Mouse (Mus musculus): Measurements from ENCODE around the gene Relt. TPM values are rescaled to one million over a fixed set of nuclear protein-coding genes. Genes with fewer than 3 reads are reported as not detected.

The Relt gene
- polyA plus RNA-seq, 1 experiment from 2014 or later, result 3.5 TPM

DNA sequence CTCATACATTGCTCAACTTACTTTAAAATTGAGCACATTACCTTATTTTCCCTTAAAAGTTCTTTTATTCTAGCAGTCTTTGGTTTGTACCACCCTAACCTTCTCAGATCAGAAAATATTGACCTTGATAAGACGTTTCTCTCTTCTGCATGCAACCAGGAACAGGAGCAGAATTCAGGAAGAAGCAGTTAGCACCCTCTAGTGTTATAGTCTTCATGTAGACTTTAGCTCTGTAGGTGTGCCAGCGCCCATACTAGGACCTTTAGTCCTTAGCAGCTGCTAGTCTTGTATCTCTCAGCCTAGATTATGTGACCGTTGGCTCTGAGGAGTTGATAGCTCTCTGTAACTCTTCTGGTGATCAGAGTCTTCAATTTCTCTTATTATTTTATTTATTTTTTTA lies 64.4 kb downstream of the Relt start:
- Histone ChIP-seq H3K9me3 (no peaks in the 10 kb centered on the region), H3K36me3 (no peaks in the 10 kb centered on the region), H3K4me1 (replicated peaks) (no peaks in the 10 kb centered on the region), H3K27me3 (no peaks in the 10 kb centered on the region), H3K4me3 (replicated peaks) (no peak overlapping the region), H3K27ac (no peak overlapping the region), H3K4me2 (no peak overlapping the region), H3K9ac (replicated peaks) (no peak overlapping the region)
- no peak for ATAC-seq (ENCODE audit: insufficient number of reproducible peaks, insufficient read depth, low FRiP score, low TSS enrichment, low read depth)
- WGBS, result 67% methylated on average over 3 of the region's 3 CpGs

Small RNA genes within 50 kb of the gene (microRNA-seq; reads per million reads assigned to microRNA genes)
- 124 reads per million, percentile 54 among the genes with 10 or more reads in this experiment for gene Mir3102

Other genes with a start within 250 kb of the Relt start
- gene Plekhb1, start 201.0 kb downstream of the Relt start, polyA plus RNA-seq (2016; fragmentation: Nextera tagmentation; extraction: Ambion mirVana), result 1.4 and 2.6 TPM in 2 replicates
- 42.7 and 54.1 TPM in 2 replicates for gene Fam168a, start 156.8 kb downstream of the Relt start, polyA plus RNA-seq (2016; fragmentation: Nextera tagmentation; extraction: Ambion mirVana)
- 8.3 and 11.1 TPM in 2 replicates for gene Arhgef17, start 68.7 kb upstream of the Relt start, polyA plus RNA-seq (2016; fragmentation: Nextera tagmentation; extraction: Ambion mirVana)
- gene P2ry6, start 111.2 kb upstream of the Relt start, polyA plus RNA-seq (2016; fragmentation: Nextera tagmentation; extraction: Ambion mirVana), result 2.0 and 3.0 TPM in 2 replicates
- 0.76 and 1.1 TPM in 2 replicates for gene P2ry2, start 149.4 kb upstream of the Relt start, polyA plus RNA-seq (2016; fragmentation: Nextera tagmentation; extraction: Ambion mirVana)
- 25.1 and 27.9 TPM in 2 replicates for gene Fchsd2, start 229.4 kb upstream of the Relt start, polyA plus RNA-seq (2016; fragmentation: Nextera tagmentation; extraction: Ambion mirVana)